Mouse (Mus musculus): ENCODE data around the gene Ppm1m. TPM values are rescaled to one million over a fixed set of nuclear protein-coding genes. Genes with fewer than 3 reads are reported as not detected.

Ppm1m gene
- polyA plus RNA-seq, 1 experiment from 2014 or later, result 13.4 TPM

DNA sequence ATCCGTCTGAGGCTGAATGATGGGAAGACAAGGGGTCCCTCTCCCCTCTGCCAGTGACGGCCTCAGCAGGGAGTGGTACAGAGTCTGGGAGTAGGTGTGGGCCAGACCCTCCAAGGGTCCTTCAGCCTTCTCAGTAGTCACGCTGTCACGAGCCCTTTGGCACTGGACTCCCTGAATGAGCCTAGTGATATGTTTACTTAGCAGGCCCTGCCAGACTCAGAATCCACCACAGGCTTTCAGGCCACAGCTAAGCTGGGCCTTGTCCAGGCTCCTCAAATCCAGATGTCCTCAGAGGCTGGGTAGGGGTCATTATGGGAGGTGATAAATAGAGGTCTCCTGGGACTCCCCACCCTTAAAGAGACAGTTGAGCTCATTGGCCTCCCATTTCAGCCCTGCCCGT, 8.6 kb upstream of the Ppm1m start:
- WGBS, result 89% methylated on average over 5 of the region's 5 CpGs
- ATAC-seq (ENCODE audit: low FRiP score) (no peak), DNase-seq (ENCODE audit: low spot score) (no peak)
- H3K4me2 ChIP-seq (replicated peaks), result no peak overlapping the region
- H3K9me3 ChIP-seq (ENCODE audit: control insufficient read depth, low read length), result no peaks in the 10 kb centered on the region
- H3K27me3 ChIP-seq (ENCODE audit: control insufficient read depth, insufficient read depth, low read length), result no peaks in the 10 kb centered on the region
- H3K4me3 ChIP-seq (replicated peaks; ENCODE audit: low read length), result no peak overlapping the region
- H3K4me1 ChIP-seq (replicated peaks; ENCODE audit: control insufficient read depth, insufficient read depth, low read length), result peaks cover 28% of the 10 kb centered on the region
- no peak overlapping the region for H3K9ac ChIP-seq
- peaks cover 9% of the 10 kb centered on the region for H3K36me3 ChIP-seq (replicated peaks; ENCODE audit: control insufficient read depth, insufficient read depth)
- no peak overlapping the region for H3K27ac ChIP-seq

DNA sequence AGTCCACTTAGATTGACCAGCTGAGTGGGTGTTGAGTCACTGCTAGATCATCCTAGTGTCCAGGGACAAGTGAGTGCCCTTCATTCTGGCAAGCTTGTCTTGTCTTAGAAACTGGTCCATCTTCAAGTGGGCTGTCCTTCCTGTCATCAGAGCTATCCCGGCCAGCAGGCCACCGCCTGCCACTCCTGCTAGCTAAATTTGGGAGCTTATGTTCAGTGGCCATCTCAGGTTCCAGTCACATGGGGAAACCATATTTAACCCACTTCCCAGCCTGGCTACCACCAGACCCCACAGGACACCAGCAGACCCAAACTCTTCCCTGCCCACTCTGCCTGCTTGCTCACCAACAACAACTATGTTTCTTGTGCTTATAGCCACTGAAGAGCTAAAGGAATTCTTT, 7.0 kb upstream of the Ppm1m start:
- peaks cover 29% of the 10 kb centered on the region for H3K4me1 ChIP-seq (replicated peaks; ENCODE audit: control insufficient read depth, insufficient read depth, low read length)
- H3K36me3 ChIP-seq (replicated peaks; ENCODE audit: control insufficient read depth, insufficient read depth), result no peaks in the 10 kb centered on the region; the same call in 1 of the 2 replicates
- no peak overlapping the region for H3K9ac ChIP-seq
- H3K9me3 ChIP-seq (ENCODE audit: control insufficient read depth, low read length), result no peaks in the 10 kb centered on the region
- 94% methylated on average over 2 of the region's 2 CpGs for WGBS
- H3K27ac ChIP-seq, result no peak overlapping the region
- ATAC-seq (ENCODE audit: low FRiP score) (no peak), DNase-seq (ENCODE audit: low spot score) (no peak)
- H3K4me3 ChIP-seq (replicated peaks; ENCODE audit: low read length), result no peak overlapping the region
- H3K4me2 ChIP-seq (replicated peaks), result no peak overlapping the region
- no peaks in the 10 kb centered on the region for H3K27me3 ChIP-seq (ENCODE audit: control insufficient read depth, insufficient read depth, low read length)

DNA sequence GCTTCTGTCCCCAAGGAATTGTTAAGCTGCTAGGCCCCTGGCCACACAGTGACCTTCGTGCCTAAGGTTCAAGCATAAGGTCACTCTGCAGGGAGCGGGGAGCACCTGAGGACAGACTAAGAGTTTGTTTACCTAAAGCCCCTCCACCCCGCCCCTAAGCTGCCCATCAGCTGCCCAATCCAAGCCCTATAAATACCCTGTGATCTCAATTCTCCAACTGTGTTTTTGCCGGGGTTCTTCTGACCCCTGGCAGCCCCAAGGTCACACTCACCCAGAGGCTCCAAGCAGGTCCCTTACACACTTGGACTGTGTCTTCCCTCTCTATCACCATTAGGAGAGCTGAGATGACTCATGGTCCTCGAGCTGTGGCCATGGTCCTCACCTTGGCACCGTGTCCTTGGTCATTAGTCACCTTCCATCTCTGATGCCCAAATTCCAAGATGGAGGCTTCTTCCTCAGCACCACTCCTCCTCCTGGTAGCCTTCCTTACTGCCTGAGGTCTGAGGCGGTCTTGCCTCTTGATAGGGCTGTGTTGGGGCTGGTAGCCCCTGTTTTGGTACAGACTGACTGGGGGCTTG, 6.3 kb upstream of the Ppm1m start:
- ATAC-seq (ENCODE audit: low FRiP score) (no peak), DNase-seq (ENCODE audit: low spot score) (no peak)
- no peak overlapping the region for H3K4me3 ChIP-seq (replicated peaks; ENCODE audit: low read length)
- no peak overlapping the region for H3K27ac ChIP-seq
- WGBS, result 84% methylated on average over 7 of the region's 7 CpGs
- H3K4me2 ChIP-seq (replicated peaks), result no peak overlapping the region
- H3K36me3 ChIP-seq (replicated peaks; ENCODE audit: control insufficient read depth, insufficient read depth), result no peaks in the 10 kb centered on the region; the same call in 1 of the 2 replicates
- H3K9me3 ChIP-seq (ENCODE audit: control insufficient read depth, low read length), result no peaks in the 10 kb centered on the region
- H3K4me1 ChIP-seq (replicated peaks; ENCODE audit: control insufficient read depth, insufficient read depth, low read length), result peaks cover 24% of the 10 kb centered on the region
- no peak overlapping the region for H3K9ac ChIP-seq
- H3K27me3 ChIP-seq (ENCODE audit: control insufficient read depth, insufficient read depth, low read length), result no peaks in the 10 kb centered on the region

DNA sequence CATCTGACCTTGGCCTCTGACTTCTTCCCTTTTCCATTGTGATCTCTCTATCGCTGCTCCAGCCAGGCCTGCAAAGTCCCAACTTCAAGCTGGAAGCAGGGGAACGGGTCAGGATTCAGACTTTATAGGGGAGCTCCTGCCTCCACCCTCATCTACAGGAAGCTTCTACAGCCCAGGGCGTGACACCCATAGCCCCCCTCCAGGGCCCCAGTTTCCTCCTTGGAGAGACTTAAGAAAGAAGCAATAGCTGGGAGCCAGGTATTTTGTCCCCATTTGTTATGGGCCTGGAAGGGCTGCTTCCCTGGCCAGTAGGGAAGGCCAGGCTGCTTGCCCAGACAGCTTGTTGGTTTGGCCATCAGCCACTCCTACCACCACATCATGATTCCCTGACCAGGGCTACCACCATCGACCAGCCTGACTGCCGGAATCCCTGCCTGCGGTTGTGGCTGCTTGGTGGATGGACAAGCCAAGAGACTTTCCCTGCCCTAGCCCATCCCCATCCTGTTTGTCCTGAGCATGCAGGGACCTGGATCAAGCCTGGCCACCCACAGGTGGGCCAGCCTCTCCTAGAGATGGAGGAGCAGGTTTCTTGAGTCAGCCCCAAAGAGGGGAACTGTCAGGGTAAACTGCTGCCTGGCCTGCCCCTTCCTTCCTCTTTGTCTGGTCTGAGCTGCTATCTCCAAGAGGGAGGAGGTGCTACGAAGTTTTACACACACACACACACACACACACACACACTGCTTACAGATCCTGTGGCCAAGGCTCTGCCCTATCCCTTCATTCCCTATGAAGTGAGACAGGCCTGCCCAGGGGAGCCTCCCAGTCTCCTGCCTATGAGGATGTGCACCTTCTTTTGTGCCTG, 4.7 kb upstream of the Ppm1m start:
- DNase-seq (ENCODE audit: low spot score) (no peak), ATAC-seq (ENCODE audit: low FRiP score) (no peak)
- WGBS, result 71% methylated on average over 7 of the region's 7 CpGs
- H3K4me2 ChIP-seq (replicated peaks), result peak overlapping the region; percentile 76
- H3K9ac ChIP-seq, result peak overlapping the region; percentile 93; the same call in 1 of the 2 replicates
- H3K4me1 ChIP-seq (replicated peaks; ENCODE audit: control insufficient read depth, insufficient read depth, low read length), result peaks cover 24% of the 10 kb centered on the region
- no peak overlapping the region for H3K27ac ChIP-seq
- H3K9me3 ChIP-seq (ENCODE audit: control insufficient read depth, low read length), result no peaks in the 10 kb centered on the region
- H3K36me3 ChIP-seq (replicated peaks; ENCODE audit: control insufficient read depth, insufficient read depth), result no peaks in the 10 kb centered on the region; the same call in 1 of the 2 replicates
- H3K27me3 ChIP-seq (ENCODE audit: control insufficient read depth, insufficient read depth, low read length), result no peaks in the 10 kb centered on the region
- H3K4me3 ChIP-seq (replicated peaks; ENCODE audit: low read length), result no peak overlapping the region

DNA sequence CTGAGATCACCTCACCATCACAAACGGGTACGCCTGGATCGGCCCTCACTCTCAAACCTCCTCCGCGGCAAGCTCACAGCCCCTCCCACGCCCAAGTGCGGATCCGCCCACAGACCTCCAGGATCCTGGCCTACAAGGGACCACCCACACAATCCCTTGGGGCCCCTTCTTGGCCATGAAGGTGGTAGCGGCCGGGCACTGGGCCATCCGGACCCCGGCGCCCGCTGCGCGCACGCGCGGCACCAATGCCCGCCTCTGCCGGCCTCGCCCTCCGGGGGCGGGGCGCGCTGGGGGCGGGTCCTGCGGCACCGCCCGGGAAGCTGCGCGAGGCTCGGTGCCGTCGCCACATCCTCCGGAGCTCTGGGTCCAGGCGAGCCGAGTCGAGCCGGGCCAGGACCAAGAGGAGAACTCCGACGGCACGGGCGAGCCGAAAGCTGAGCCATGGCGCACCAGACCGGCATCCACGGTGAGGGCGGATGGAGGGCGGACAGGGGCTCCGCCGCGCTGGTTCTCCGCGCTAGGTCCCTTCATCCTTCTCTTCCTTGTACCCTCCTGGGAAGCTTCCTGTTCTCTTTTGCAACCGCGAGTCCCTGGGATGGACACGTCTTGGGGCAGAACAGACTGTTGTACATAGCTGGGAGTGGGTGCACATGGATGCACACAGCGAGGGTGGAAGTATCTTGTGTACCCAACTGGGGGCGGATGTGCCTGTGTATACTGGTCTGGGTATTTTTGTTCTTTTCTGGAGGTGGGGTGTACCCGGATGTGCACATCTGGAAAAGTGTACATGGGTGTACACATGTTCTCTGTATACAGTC, 3.5 kb upstream of the Ppm1m start, which contains the start of gene Twf2:
Gene Twf2, plus strand, starts transcription at position 290 of the 818 bp plus-strand sequence.
- H3K4me2 ChIP-seq (replicated peaks), result peak within 1 kb of the TSS; percentile 76
- peak; percentile 88 for ATAC-seq (ENCODE audit: low FRiP score)
- peak within 1 kb of the TSS; percentile 93 for H3K9ac ChIP-seq
- WGBS, result 2% methylated on average over 61 of the region's 61 CpGs
- H3K27ac ChIP-seq, result peak within 1 kb of the TSS; percentile 76
- H3K9me3 ChIP-seq (ENCODE audit: control insufficient read depth, low read length), result no peaks in the 10 kb centered on the region
- peak; percentile 87 for DNase-seq (ENCODE audit: low spot score)
- peaks cover 24% of the 10 kb centered on the region for H3K4me1 ChIP-seq (replicated peaks; ENCODE audit: control insufficient read depth, insufficient read depth, low read length)
- H3K4me3 ChIP-seq (replicated peaks; ENCODE audit: low read length), result peak within 1 kb of the TSS; percentile 85
- no peaks in the 10 kb centered on the region for H3K27me3 ChIP-seq (ENCODE audit: control insufficient read depth, insufficient read depth, low read length)
- no peaks in the 10 kb centered on the region; the same call in 1 of the 2 replicates for H3K36me3 ChIP-seq (replicated peaks; ENCODE audit: control insufficient read depth, insufficient read depth)

DNA sequence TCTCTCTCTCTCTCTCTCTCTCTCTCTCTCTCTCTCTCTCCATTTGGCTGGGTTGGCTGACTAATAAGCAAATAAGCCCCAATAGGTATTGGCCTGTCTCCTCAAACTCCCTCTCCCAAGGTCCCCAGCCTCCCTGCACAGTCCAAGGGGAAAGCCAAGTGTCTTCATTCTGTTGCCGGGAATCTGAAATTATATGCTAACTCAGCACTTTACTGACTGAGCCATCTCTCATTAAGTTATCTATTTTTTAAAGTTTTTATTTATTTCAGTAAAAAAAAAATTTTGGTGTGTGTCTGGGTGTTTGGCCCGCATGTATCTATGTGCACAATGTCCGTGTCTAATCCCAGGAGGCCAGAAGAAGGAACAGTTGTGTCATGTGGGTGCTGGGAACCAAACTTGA, 2.3 kb upstream of the Ppm1m start:
- WGBS, result 82% methylated on average over 3 of the region's 3 CpGs
- no peaks in the 10 kb centered on the region; the same call in 1 of the 2 replicates for H3K36me3 ChIP-seq (replicated peaks; ENCODE audit: control insufficient read depth, insufficient read depth)
- H3K4me2 ChIP-seq (replicated peaks), result peak overlapping the region; percentile 76
- DNase-seq (ENCODE audit: low spot score) (no peak), ATAC-seq (ENCODE audit: low FRiP score) (no peak)
- peaks cover 24% of the 10 kb centered on the region for H3K4me1 ChIP-seq (replicated peaks; ENCODE audit: control insufficient read depth, insufficient read depth, low read length)
- peak overlapping the region; percentile 85; the same call in 1 of the 2 replicates for H3K4me3 ChIP-seq (replicated peaks; ENCODE audit: low read length)
- H3K27ac ChIP-seq, result no peak overlapping the region
- H3K9ac ChIP-seq, result no peak overlapping the region
- H3K27me3 ChIP-seq (ENCODE audit: control insufficient read depth, insufficient read depth, low read length), result no peaks in the 10 kb centered on the region
- H3K9me3 ChIP-seq (ENCODE audit: control insufficient read depth, low read length), result no peaks in the 10 kb centered on the region

DNA sequence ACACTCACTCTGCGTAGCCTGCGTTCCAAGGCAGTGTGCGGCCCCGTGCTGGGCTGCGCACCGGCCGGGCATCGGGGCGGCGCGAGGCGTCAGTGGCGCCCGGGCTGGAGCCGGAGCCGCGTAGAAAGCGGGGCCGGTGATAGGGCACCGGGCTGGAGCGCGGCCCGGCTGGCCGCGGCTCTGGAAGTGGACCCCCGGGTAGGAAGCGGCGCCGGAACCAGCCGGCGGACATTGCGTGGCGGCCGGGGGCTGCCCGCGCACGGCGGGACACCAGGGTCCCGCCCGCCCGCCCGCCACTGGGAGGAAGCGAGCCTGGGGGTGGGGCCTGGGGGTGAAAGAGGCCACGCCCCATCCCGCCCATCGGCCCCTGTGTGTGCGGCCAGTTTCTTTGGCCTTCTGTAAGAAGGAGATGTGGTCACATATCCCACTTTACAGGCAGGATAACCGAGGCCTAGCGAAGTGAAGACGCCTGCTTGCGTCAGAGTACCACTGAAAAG, 536 bp downstream of the Ppm1m start:
- Histone ChIP-seq H3K9me3 (ENCODE audit: control insufficient read depth, low read length) (no peaks in the 10 kb centered on the region), H3K27me3 (ENCODE audit: control insufficient read depth, insufficient read depth, low read length) (no peaks in the 10 kb centered on the region), H3K27ac (no peak overlapping the region), H3K4me1 (replicated peaks; ENCODE audit: control insufficient read depth, insufficient read depth, low read length) (peaks cover 27% of the 10 kb centered on the region), H3K4me3 (replicated peaks; ENCODE audit: low read length) (peak overlapping the region; percentile 43), H3K36me3 (replicated peaks; ENCODE audit: control insufficient read depth, insufficient read depth) (no peaks in the 10 kb centered on the region), H3K4me2 (replicated peaks) (peak overlapping the region; percentile 63), H3K9ac (peak overlapping the region; percentile 58)
- WGBS, result under 1% methylated on average over 45 of the region's 51 CpGs
- DNase-seq (ENCODE audit: low spot score) (peak; percentile 48), ATAC-seq (ENCODE audit: low FRiP score) (peak; percentile 28; the same call in 1 of the 2 replicates)

DNA sequence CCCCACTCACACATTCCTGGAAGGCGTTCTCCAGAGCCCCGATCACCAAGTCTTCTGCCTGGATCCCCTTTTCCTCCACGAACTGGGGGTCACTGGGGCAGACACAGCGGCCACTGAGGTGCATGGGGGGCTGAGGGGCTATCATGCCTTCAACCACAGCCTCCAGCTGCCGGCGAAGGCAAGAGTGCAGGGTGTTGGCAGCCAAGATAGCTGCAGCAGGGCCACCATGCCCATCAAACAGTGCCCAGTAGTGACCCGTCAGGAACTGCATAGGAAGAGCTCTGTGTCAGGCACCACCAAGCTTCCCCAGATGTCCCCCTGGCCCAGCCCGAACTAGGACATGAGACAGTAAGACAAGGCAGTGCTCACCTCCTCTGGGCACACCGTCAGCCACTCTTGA, 1.8 kb downstream of the Ppm1m start:
- Histone ChIP-seq H3K4me3 (replicated peaks; ENCODE audit: low read length) (no peak overlapping the region), H3K4me2 (replicated peaks) (no peak overlapping the region), H3K9ac (no peak overlapping the region), H3K27me3 (ENCODE audit: control insufficient read depth, insufficient read depth, low read length) (no peaks in the 10 kb centered on the region), H3K36me3 (replicated peaks; ENCODE audit: control insufficient read depth, insufficient read depth) (peaks cover 7% of the 10 kb centered on the region; the same call in 1 of the 2 replicates), H3K4me1 (replicated peaks; ENCODE audit: control insufficient read depth, insufficient read depth, low read length) (peaks cover 18% of the 10 kb centered on the region), H3K27ac (no peak overlapping the region), H3K9me3 (ENCODE audit: control insufficient read depth, low read length) (no peaks in the 10 kb centered on the region)
- no peak for ATAC-seq (ENCODE audit: low FRiP score)
- DNase-seq (ENCODE audit: low spot score), result no peak
- 96% methylated on average over 9 of the region's 9 CpGs for WGBS
